Mouse (Mus musculus): ENCODE measurements around the gene Ankrd55.

DNA sequence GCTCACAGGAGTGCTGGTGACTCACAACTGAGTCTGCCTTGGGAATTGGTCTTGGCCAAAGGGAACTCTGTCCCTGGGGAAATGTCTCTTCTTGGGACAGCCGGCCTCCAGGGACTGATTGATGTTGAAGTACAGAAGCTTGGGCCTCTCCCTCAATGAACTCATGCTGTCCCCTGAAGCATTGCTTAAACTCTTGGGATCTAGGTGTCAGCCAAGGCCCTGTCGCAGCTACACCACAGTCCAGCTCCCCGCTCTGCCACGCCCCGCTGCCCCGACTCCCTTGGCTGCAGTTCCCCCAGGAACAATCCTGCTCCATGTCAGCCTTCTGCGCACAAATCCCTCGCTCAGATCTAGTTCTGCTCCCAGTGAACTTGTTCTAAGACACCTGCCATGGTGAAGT lies 34.1 kb upstream of the Ankrd55 start:
- TF ChIP-seq CTCF (IDR thresholded peaks at IDR 0.05; ENCODE audit: extremely low read depth, insufficient read depth, insufficient read length, insufficient replicate concordance) (no peak), POLR2A (IDR thresholded peaks at IDR 0.05; ENCODE audit: low read depth, low read length) (no peak)

All from spleen, adult 2 months (tissue).